16 mouse cellular contexts compared by ENCODE assay signal in genomic region chr2:12432055-12432454, GRCm38 (mm10). TPM values are rescaled to one million over a fixed set of nuclear protein-coding genes. Genes with fewer than 3 reads are reported as not detected.
DNase-seq lines count a peak whose midpoint lies in the region; ATAC-seq and TF ChIP-seq lines count a peak whose summit lies in the region.
"Had no signal": no experiment of that assay in that cellular context is flagged by ENCODE, and none has a peak within 500 bp of the region (broad histone marks: within the 10 kb centered on the region; RNA-seq: fewer than 3 reads in every experiment).

No protein-coding gene starts in this region.

- peak overlapping the region; percentile 72 for H3K27ac ChIP-seq in kidney, embryonic 15.5 days
- peak overlapping the region; percentile 24; the same call in 1 of the 2 replicates for H3K27ac ChIP-seq in embryonic fibroblast, embryonic 13.5 days (ENCODE audit: insufficient read depth, low read length)
- no peak overlapping the region for H3K27ac ChIP-seq in forebrain, embryonic 14.5 days (ENCODE audit: low read depth, low read length)
- H3K27ac ChIP-seq in midbrain, embryonic 16.5 days (ENCODE audit: low read length), result no peak overlapping the region
- H3K27ac ChIP-seq: gastrocnemius, adult 2 months; hindbrain, embryonic 15.5 days; layer of hippocampus, adult 2 months; liver, embryonic 12.5 days had no signal

- H3K9me3 ChIP-seq in kidney, embryonic 15.5 days (replicated peaks), result no peaks in the 10 kb centered on the region
- H3K9me3 ChIP-seq in forebrain, embryonic 14.5 days (replicated peaks; ENCODE audit: control insufficient read depth, low read length), result no peaks in the 10 kb centered on the region
- no peaks in the 10 kb centered on the region for H3K9me3 ChIP-seq in midbrain, embryonic 16.5 days (replicated peaks; ENCODE audit: control insufficient read depth, low read length, poor library complexity, severe bottlenecking)
- H3K9me3 ChIP-seq: hindbrain, embryonic 15.5 days; liver, embryonic 12.5 days had no signal

- no peaks in the 10 kb centered on the region for H3K36me3 ChIP-seq in kidney, embryonic 15.5 days
- no peaks in the 10 kb centered on the region for H3K36me3 ChIP-seq in forebrain, embryonic 14.5 days (ENCODE audit: control insufficient read depth, insufficient read depth, low read length)
- no peaks in the 10 kb centered on the region for H3K36me3 ChIP-seq in midbrain, embryonic 16.5 days (ENCODE audit: control insufficient read depth, insufficient read depth, low read length)
- H3K36me3 ChIP-seq: hindbrain, embryonic 15.5 days; liver, embryonic 12.5 days had no signal

- no peak overlapping the region for H3K4me2 ChIP-seq in kidney, embryonic 15.5 days
- H3K4me2 ChIP-seq in forebrain, embryonic 14.5 days (ENCODE audit: low read length), result no peak overlapping the region
- H3K4me2 ChIP-seq in midbrain, embryonic 16.5 days (ENCODE audit: low read length), result no peak overlapping the region
- H3K4me2 ChIP-seq: hindbrain, embryonic 15.5 days; liver, embryonic 12.5 days had no signal

- no peak overlapping the region for H3K4me3 ChIP-seq in kidney, embryonic 15.5 days (replicated peaks)
- H3K4me3 ChIP-seq in embryonic fibroblast, embryonic 13.5 days (ENCODE audit: insufficient read depth, low read length), result no peak overlapping the region
- no peak overlapping the region for H3K4me3 ChIP-seq in forebrain, embryonic 14.5 days (ENCODE audit: low read depth, low read length)
- H3K4me3 ChIP-seq in midbrain, embryonic 16.5 days (ENCODE audit: low read depth, low read length), result no peak overlapping the region
- H3K4me3 ChIP-seq: gastrocnemius, adult 2 months; hindbrain, embryonic 15.5 days; layer of hippocampus, adult 2 months; liver, embryonic 12.5 days had no signal

- TF ChIP-seq CTCF in embryonic fibroblast, embryonic 13.5 days (IDR thresholded peaks at IDR 0.05; ENCODE audit: borderline replicate concordance, insufficient read depth, low read length), result no peak

- ATAC-seq in kidney, embryonic 15.5 days (replicated peaks; ENCODE audit: low FRiP score), result 0 out of 2 replicates have a peak, but pooled peaks have one; percentile 25
- no peak for ATAC-seq in forebrain, embryonic 14.5 days
- no peak for ATAC-seq in midbrain, embryonic 16.5 days
- ATAC-seq: intestine, embryonic 16.5 days; liver, embryonic 12.5 days had no signal

- DNase-seq in kidney, adult 9 months, result no peak
- peak; percentile 20 for DNase-seq in NIH3T3 (ENCODE audit: low read depth)
- DNase-seq in heart, postnatal 4 days, result peak; percentile 17
- DNase-seq in forebrain, embryonic 14.5 days (ENCODE audit: low spot score), result no peak
- DNase-seq: adrenal gland, postnatal 36 days; cerebellum, adult 2 months; gastrocnemius, adult 2 months; right cerebral cortex, adult 18-20 months; thymus, postnatal 25 days had no signal

- TF ChIP-seq POLR2A in embryonic fibroblast, embryonic 13.5 days (IDR thresholded peaks at IDR 0.05; ENCODE audit: low read depth, low read length), result no peak

- 62% methylated on average over 1 of the region's 1 CpGs for WGBS in kidney, embryonic 15.5 days
- WGBS in forebrain, embryonic 14.5 days, result 61% methylated on average over 1 of the region's 1 CpGs
- WGBS in midbrain, embryonic 16.5 days, result 84% methylated on average over 1 of the region's 1 CpGs

- no peaks in the 10 kb centered on the region for H3K27me3 ChIP-seq in kidney, embryonic 15.5 days
- no peaks in the 10 kb centered on the region for H3K27me3 ChIP-seq in forebrain, embryonic 14.5 days (replicated peaks; ENCODE audit: control insufficient read depth, insufficient read depth, low read length)
- no peaks in the 10 kb centered on the region for H3K27me3 ChIP-seq in midbrain, embryonic 16.5 days (ENCODE audit: control insufficient read depth, insufficient read depth, low read depth, low read length)
- H3K27me3 ChIP-seq: hindbrain, embryonic 15.5 days; liver, embryonic 12.5 days had no signal

- H3K9ac ChIP-seq in kidney, embryonic 15.5 days, result no peak overlapping the region
- H3K9ac ChIP-seq in forebrain, embryonic 14.5 days (ENCODE audit: low read length), result no peak overlapping the region
- H3K9ac ChIP-seq in midbrain, embryonic 16.5 days (ENCODE audit: low read depth, low read length), result no peak overlapping the region
- H3K9ac ChIP-seq: hindbrain, embryonic 15.5 days; liver, embryonic 12.5 days had no signal

- no peaks in the 10 kb centered on the region for H3K4me1 ChIP-seq in kidney, embryonic 15.5 days
- H3K4me1 ChIP-seq in embryonic fibroblast, embryonic 13.5 days (ENCODE audit: control insufficient read depth, insufficient read depth, low read length), result no peaks in the 10 kb centered on the region
- H3K4me1 ChIP-seq in forebrain, embryonic 14.5 days (ENCODE audit: control insufficient read depth, insufficient read depth, low read length), result no peaks in the 10 kb centered on the region
- H3K4me1 ChIP-seq in midbrain, embryonic 16.5 days (ENCODE audit: control insufficient read depth, insufficient read depth, low read length), result no peaks in the 10 kb centered on the region
- H3K4me1 ChIP-seq: hindbrain, embryonic 15.5 days; liver, embryonic 12.5 days had no signal

RNA-seq across cellular contexts. Expression of gene Mindy3, which starts 12.8 kb away (rescaled TPM):
- polyA plus RNA-seq in kidney, embryonic 15.5 days (2015; fragmentation: Nextera tagmentation; extraction: Ambion mirVana), result 35.1 and 37.1 TPM in 2 replicates
- 51.0 and 68.4 TPM in 2 replicates for polyA plus RNA-seq in embryonic fibroblast, embryonic 13.5 days (2011; ENCODE audit: insufficient read length, low read depth, missing spikeins)
- 10 to 100 TPM; 29.4 to 29.5 TPM for total RNA-seq in heart, postnatal 4 days (2021)
- polyA plus RNA-seq in forebrain, embryonic 14.5 days (2014; fragmentation: Nextera tagmentation; extraction: Ambion mirVana), result 47.5 and 53.2 TPM in 2 replicates
- 50.7 and 53.9 TPM in 2 replicates for polyA plus RNA-seq in midbrain, embryonic 16.5 days (2015; fragmentation: Nextera tagmentation; extraction: Ambion mirVana)

Comparison
In these comparisons a context has a peak if more than half of its experiments do, and no peak if none do; other contexts are left out.
1. H3K27ac ChIP-seq: peak in kidney, embryonic 15.5 days (single experiment) and embryonic fibroblast, embryonic 13.5 days (single experiment); none in forebrain, embryonic 14.5 days (single experiment) and midbrain, embryonic 16.5 days (single experiment).
2. DNase-seq: peak in NIH3T3 (single experiment) and heart, postnatal 4 days (single experiment); none in kidney, adult 9 months (single experiment) and forebrain, embryonic 14.5 days (single experiment).